Mouse (Mus musculus) spleen, adult 18-20 months (tissue): ENCODE data around the gene Tfpi2.

Experiments used
- DNase-seq, 2 experiments: peaks; one replicate each; pipeline ENCODE4 v3.0.0; 2022; ENCODE audit warnings: mixed read lengths in 2 of 2

Gene Tfpi2

GRCm38 (mm10) chr6:3988750-3989149 lies at the start of gene Tfpi2:
TSS of gene Tfpi2 (minus strand) at chr6:3988919.
- no peak for DNase-seq

GRCm38 (mm10) chr6:4030956-4031355 lies 42.2 kb upstream of the Tfpi2 start:
- DNase-seq, result no peak

- DNase-seq, result no peak
Observed at GRCm38 (mm10) chr6:4026367-4026766, 37.6 kb upstream of the Tfpi2 start.

GRCm38 (mm10) chr6:4022645-4023044 lies 33.9 kb upstream of the Tfpi2 start:
- no peak for DNase-seq

GRCm38 (mm10) chr6:4009548-4009947 lies 20.8 kb upstream of the Tfpi2 start:
- DNase-seq, result no peak

GRCm38 (mm10) chr6:4008501-4009040 lies 19.9 kb upstream of the Tfpi2 start:
- no peak for DNase-seq

- DNase-seq, result no peak
Observed at GRCm38 (mm10) chr6:4004808-4005207, 16.1 kb upstream of the Tfpi2 start.

GRCm38 (mm10) chr6:4003890-4004306 lies 15.2 kb upstream of the Tfpi2 start, which contains the start of gene Gng11:
TSS of gene Gng11 (plus strand) at chr6:4003904.
- DNase-seq, result peak; percentile 3 to 6

GRCm38 (mm10) chr6:4003445-4003844 lies 14.7 kb upstream of the Tfpi2 start:
- DNase-seq, result no peak

- DNase-seq, result no peak
Observed at GRCm38 (mm10) chr6:4000716-4001115, 12.0 kb upstream of the Tfpi2 start.

GRCm38 (mm10) chr6:3999296-3999695 lies 10.6 kb upstream of the Tfpi2 start:
- DNase-seq, result no peak

- no peak for DNase-seq
Observed at GRCm38 (mm10) chr6:3998089-3998488, 9.4 kb upstream of the Tfpi2 start.

- DNase-seq, result no peak
Observed at GRCm38 (mm10) chr6:3993492-3993891, 4.8 kb upstream of the Tfpi2 start, which contains the start of gene Gngt1. TSS of gene Gngt1 (plus strand) at chr6:3993792.

GRCm38 (mm10) chr6:3982661-3983284 lies 5.9 kb downstream of the Tfpi2 start:
- DNase-seq, result no peak

GRCm38 (mm10) chr6:3973679-3974078 lies 15.0 kb downstream of the Tfpi2 start:
- DNase-seq, result no peak

- peak in 1 of 2 experiments; percentile 3 for DNase-seq
Observed at GRCm38 (mm10) chr6:3967676-3968626, 20.8 kb downstream of the Tfpi2 start.

- no peak for DNase-seq
Observed at GRCm38 (mm10) chr6:3954969-3955368, 33.8 kb downstream of the Tfpi2 start.

GRCm38 (mm10) chr6:3936140-3936714 lies 52.5 kb downstream of the Tfpi2 start:
- no peak for DNase-seq

- no peak for DNase-seq
Observed at GRCm38 (mm10) chr6:3935606-3936005, 53.1 kb downstream of the Tfpi2 start.

GRCm38 (mm10) chr6:3935048-3935447 lies 53.7 kb downstream of the Tfpi2 start:
- no peak for DNase-seq

- DNase-seq, result no peak
Observed at GRCm38 (mm10) chr6:3926140-3926539, 62.6 kb downstream of the Tfpi2 start.

- no peak for DNase-seq
Observed at GRCm38 (mm10) chr6:3922870-3923269, 65.8 kb downstream of the Tfpi2 start.

GRCm38 (mm10) chr6:3916015-3916414 lies 72.7 kb downstream of the Tfpi2 start:
- no peak for DNase-seq
